Mouse (Mus musculus): ENCODE measurements around the gene Olfr106-ps. TPM values are rescaled to one million over a fixed set of nuclear protein-coding genes. Genes with fewer than 3 reads are reported as not detected.

The Olfr106-ps gene
- total RNA-seq (2021), result not detected

DNA sequence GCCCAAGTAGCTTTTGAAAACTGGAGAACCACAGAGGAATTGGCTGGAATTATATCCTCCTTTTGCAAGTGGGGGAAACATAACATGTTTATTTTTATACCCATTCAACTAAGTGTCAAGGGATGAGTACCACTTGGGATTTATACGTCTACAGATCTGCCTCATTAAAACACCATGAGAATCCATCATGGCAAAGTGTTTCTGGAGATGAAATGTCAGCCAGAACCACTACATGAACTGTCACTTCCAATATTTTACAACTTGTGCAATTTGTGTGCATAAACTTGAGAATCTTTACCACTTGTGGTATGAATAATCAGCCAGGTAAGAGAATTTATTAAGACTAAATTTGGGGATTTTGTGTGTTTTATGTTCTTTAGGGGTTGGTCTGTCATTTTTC is at the start of gene Olfr106-ps:
Gene Olfr106-ps, plus strand, starts transcription at position 301 of the 400 bp plus-strand sequence.
- intact Hi-C loops (cut with DNase I), result no loop called here
- no peak for DNase-seq

GRCm38 (mm10) chr17:37359282-37359681 is 30.9 kb upstream of the Olfr106-ps start, which contains the start of gene Olfr104-ps:
TSS of gene Olfr104-ps (plus strand) at chr17:37359582.
- intact Hi-C loops (cut with DNase I), result no loop called here
- DNase-seq, result no peak

DNA sequence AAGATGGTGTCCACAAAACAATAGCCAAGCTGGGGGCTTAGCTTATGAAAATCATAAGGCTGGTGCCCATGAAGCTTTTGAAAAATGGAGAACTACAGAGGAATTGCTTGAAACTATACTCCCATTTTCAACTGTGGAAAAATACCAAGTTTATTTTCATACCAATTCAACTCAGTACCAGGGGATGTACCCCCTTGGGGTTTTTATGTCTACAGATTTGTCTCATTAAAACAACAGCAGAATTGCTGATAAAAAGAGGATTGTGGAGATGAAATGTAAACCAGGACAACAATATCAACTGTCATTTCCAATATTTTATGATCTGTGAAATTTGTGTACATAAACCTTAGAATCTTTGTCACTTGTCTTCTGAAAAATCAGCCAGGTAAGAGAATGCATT is 11.5 kb upstream of the Olfr106-ps start, which contains the start of gene Olfr105-ps:
Gene Olfr105-ps, plus strand, starts transcription at position 301 of the 400 bp plus-strand sequence.
- intact Hi-C loops (cut with DNase I), result no loop called here
- DNase-seq, result no peak

- DNase-seq, result no peak
- intact Hi-C loops (cut with DNase I), result no loop called here
Measured at GRCm38 (mm10) chr17:37398926-37399325, 8.7 kb downstream of the Olfr106-ps start, which contains the start of gene Olfr107. TSS of gene Olfr107 (plus strand) at chr17:37399226.

DNA sequence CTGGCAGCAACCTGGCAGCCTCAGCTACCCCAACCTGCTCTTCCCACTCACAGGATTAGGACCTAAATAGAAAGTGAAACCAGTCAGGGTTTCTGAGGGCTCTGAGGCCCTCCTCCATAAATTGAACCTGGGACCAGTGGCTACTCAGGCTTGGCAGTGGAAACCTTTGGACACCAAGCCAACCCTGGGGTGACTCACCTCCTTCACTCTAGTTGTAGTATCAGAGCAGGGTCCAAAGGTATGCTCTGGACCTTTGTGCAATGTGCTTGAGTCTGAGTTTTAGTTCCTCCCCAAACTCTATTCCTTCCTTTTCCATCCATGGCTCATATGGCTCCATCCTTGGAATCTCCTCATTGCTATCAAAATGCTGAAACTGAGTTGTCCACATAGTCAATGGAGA is 23.2 kb downstream of the Olfr106-ps start:
- intact Hi-C loops (cut with DNase I), result no loop called here
- DNase-seq, result no peak

DNA sequence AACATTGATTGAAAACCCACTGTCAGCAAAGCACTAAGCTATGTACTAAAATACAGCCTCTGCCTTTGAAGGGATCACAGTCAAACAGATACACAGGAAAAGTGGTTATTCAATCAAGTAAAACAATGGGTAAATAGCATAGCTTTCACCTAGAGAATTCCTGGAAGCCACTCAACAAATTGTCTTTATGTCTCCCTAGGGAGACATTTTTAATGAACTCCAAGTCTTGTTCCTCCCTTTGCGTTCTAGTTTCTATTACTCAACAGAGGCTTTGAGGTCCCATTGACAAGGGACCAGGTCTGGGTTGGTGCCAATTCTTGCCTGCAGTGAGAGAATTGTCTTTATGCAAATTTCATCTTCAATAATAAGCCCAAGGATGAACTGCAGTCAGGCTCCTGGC is 55.0 kb downstream of the Olfr106-ps start, which contains the start of gene Olfr108:
Gene Olfr108, plus strand, starts transcription at position 301 of the 400 bp plus-strand sequence.
- intact Hi-C loops (cut with DNase I), result no loop called here

More for the DNA sequence above, 55.0 kb downstream of the Olfr106-ps start, which contains the start of gene Olfr108:
- no peak for DNase-seq

Other genes starting within 250 kb of the Olfr106-ps start
- gene Olfr93, start 228.9 kb upstream of the Olfr106-ps start, total RNA-seq (2021), result not detected
- gene Ubd, start 196.5 kb upstream of the Olfr106-ps start, total RNA-seq (2021), result not detected
- not detected for gene Olfr94, start 189.4 kb upstream of the Olfr106-ps start, total RNA-seq (2021)
- gene Olfr95, start 177.3 kb upstream of the Olfr106-ps start, total RNA-seq (2021), result not detected
- not detected for gene Olfr96, start 170.2 kb upstream of the Olfr106-ps start, total RNA-seq (2021)
- not detected for gene Olfr97, start 153.1 kb upstream of the Olfr106-ps start, total RNA-seq (2021)
- not detected for gene Olfr98, start 126.6 kb upstream of the Olfr106-ps start, total RNA-seq (2021)
- 1 to 10 TPM; 2.8 to 3.7 TPM for gene H2-M3, start 120.2 kb upstream of the Olfr106-ps start, total RNA-seq (2021)
- not detected for gene Olfr99, start 106.9 kb upstream of the Olfr106-ps start, total RNA-seq (2021)
- not detected for gene Olfr101, start 86.1 kb upstream of the Olfr106-ps start, total RNA-seq (2021)
- not detected for gene Olfr102, start 73.3 kb upstream of the Olfr106-ps start, total RNA-seq (2021)
- not detected for gene Olfr103, start 50.7 kb upstream of the Olfr106-ps start, total RNA-seq (2021)
- not detected for gene Olfr104-ps, start 30.8 kb upstream of the Olfr106-ps start, total RNA-seq (2021)
- not detected for gene Olfr105-ps, start 11.4 kb upstream of the Olfr106-ps start, total RNA-seq (2021)
- gene Olfr107, start 8.8 kb downstream of the Olfr106-ps start, total RNA-seq (2021), result not detected
- gene Olfr108, start 55.1 kb downstream of the Olfr106-ps start, total RNA-seq (2021), result not detected
- not detected for gene Olfr109, start 68.5 kb downstream of the Olfr106-ps start, total RNA-seq (2021)
- gene H2-M2, start 93.2 kb downstream of the Olfr106-ps start, total RNA-seq (2021), result not detected
- gene Olfr110, start 102.1 kb downstream of the Olfr106-ps start, total RNA-seq (2021), result not detected
- gene Olfr111, start 117.6 kb downstream of the Olfr106-ps start, total RNA-seq (2021), result not detected
- gene Olfr112, start 179.1 kb downstream of the Olfr106-ps start, total RNA-seq (2021), result not detected
- not detected for gene Olfr113, start 187.3 kb downstream of the Olfr106-ps start, total RNA-seq (2021)
- not detected for gene Olfr114, start 202.3 kb downstream of the Olfr106-ps start, total RNA-seq (2021)
- not detected for gene Olfr115, start 236.7 kb downstream of the Olfr106-ps start, total RNA-seq (2021)
- gene Olfr116, start 236.8 kb downstream of the Olfr106-ps start, total RNA-seq (2021), result not detected

Data from heart, postnatal 36 days (tissue).